Mouse (Mus musculus): ENCODE results near the gene Plvap. TPM values are rescaled to one million over a fixed set of nuclear protein-coding genes. Genes with fewer than 3 reads are reported as not detected.
"Not testable (repeated sequence)": the region's sequence is repeated elsewhere in the genome, so short reads cannot be mapped to it uniquely, and the experiment has no call there.

The Plvap gene
- polyA plus RNA-seq, 1 experiment from 2014 or later, result 56.9 TPM

GRCm38 (mm10) chr8:71519037-71519825 lies 7.7 kb upstream of the Plvap start:
- not testable (repeated sequence) for H3K27ac ChIP-seq; H3K9me3 ChIP-seq; H3K36me3 ChIP-seq; H3K4me2 ChIP-seq; H3K9ac ChIP-seq; H3K4me1 ChIP-seq; H3K4me3 ChIP-seq; ATAC-seq (ENCODE audit: insufficient number of reproducible peaks, low FRiP score, low TSS enrichment, low read depth)
- 41% methylated on average over 10 of the region's 10 CpGs for WGBS
- H3K27me3 ChIP-seq, result peaks cover 16% of the 10 kb centered on the region

GRCm38 (mm10) chr8:71516786-71517185 lies 5.2 kb upstream of the Plvap start:
- Histone ChIP-seq H3K27me3 (peaks cover 4% of the 10 kb centered on the region), H3K9ac (no peak overlapping the region), H3K9me3 (no peaks in the 10 kb centered on the region), H3K4me2 (no peak overlapping the region), H3K4me3 (no peak overlapping the region), H3K4me1 (peaks cover 6% of the 10 kb centered on the region), H3K27ac (no peak overlapping the region), H3K36me3 (no peaks in the 10 kb centered on the region)
- no peak for ATAC-seq (ENCODE audit: insufficient number of reproducible peaks, low FRiP score, low TSS enrichment, low read depth)
- 16% methylated on average over 6 of the region's 6 CpGs for WGBS

- H3K4me2 ChIP-seq, result no peak overlapping the region
- no peak overlapping the region for H3K4me3 ChIP-seq
- H3K27ac ChIP-seq, result no peak overlapping the region
- no peak overlapping the region for H3K9ac ChIP-seq
- no peak for ATAC-seq (ENCODE audit: insufficient number of reproducible peaks, low FRiP score, low TSS enrichment, low read depth)
- H3K9me3 ChIP-seq, result no peaks in the 10 kb centered on the region
- 69% methylated on average over 5 of the region's 5 CpGs for WGBS
- H3K4me1 ChIP-seq, result no peaks in the 10 kb centered on the region
- H3K36me3 ChIP-seq, result no peaks in the 10 kb centered on the region
- peaks cover 19% of the 10 kb centered on the region for H3K27me3 ChIP-seq
Observed at GRCm38 (mm10) chr8:71515043-71515442, 3.5 kb upstream of the Plvap start.

GRCm38 (mm10) chr8:71513018-71513754 lies 1.6 kb upstream of the Plvap start:
- Histone ChIP-seq H3K4me3 (no peak overlapping the region), H3K27ac (no peak overlapping the region), H3K4me1 (peaks cover 3% of the 10 kb centered on the region), H3K36me3 (no peaks in the 10 kb centered on the region), H3K27me3 (peaks cover 33% of the 10 kb centered on the region), H3K9me3 (no peaks in the 10 kb centered on the region), H3K9ac (no peak overlapping the region), H3K4me2 (no peak overlapping the region)
- 64% methylated on average over 15 of the region's 15 CpGs for WGBS
- no peak for ATAC-seq (ENCODE audit: insufficient number of reproducible peaks, low FRiP score, low TSS enrichment, low read depth)

GRCm38 (mm10) chr8:71509316-71509715 lies 2.2 kb downstream of the Plvap start:
- Histone ChIP-seq H3K27ac (no peak overlapping the region), H3K4me3 (no peak overlapping the region), H3K9ac (no peak overlapping the region), H3K27me3 (peaks cover 65% of the 10 kb centered on the region), H3K36me3 (no peaks in the 10 kb centered on the region), H3K9me3 (no peaks in the 10 kb centered on the region), H3K4me1 (peaks cover 14% of the 10 kb centered on the region), H3K4me2 (no peak overlapping the region)
- 40% methylated on average over 2 of the region's 2 CpGs for WGBS
- no peak for ATAC-seq (ENCODE audit: insufficient number of reproducible peaks, low FRiP score, low TSS enrichment, low read depth)

GRCm38 (mm10) chr8:71507589-71508104 lies 3.9 kb downstream of the Plvap start:
- Histone ChIP-seq H3K36me3 (no peaks in the 10 kb centered on the region), H3K27ac (no peak overlapping the region), H3K9ac (no peak overlapping the region), H3K4me2 (peak overlapping the region; percentile 54), H3K4me1 (peaks cover 14% of the 10 kb centered on the region), H3K4me3 (peak overlapping the region; percentile 34), H3K9me3 (no peaks in the 10 kb centered on the region), H3K27me3 (peaks cover 65% of the 10 kb centered on the region)
- WGBS, result under 1% methylated on average over 61 of the region's 61 CpGs
- 0 out of 2 replicates have a peak, but pooled peaks have one; percentile 27 for ATAC-seq (ENCODE audit: insufficient number of reproducible peaks, low FRiP score, low TSS enrichment, low read depth)

GRCm38 (mm10) chr8:71505979-71506378 lies 5.6 kb downstream of the Plvap start:
- H3K4me3 ChIP-seq, result no peak overlapping the region
- no peak overlapping the region for H3K9ac ChIP-seq
- no peak overlapping the region for H3K27ac ChIP-seq
- peaks cover 55% of the 10 kb centered on the region for H3K27me3 ChIP-seq
- ATAC-seq (ENCODE audit: insufficient number of reproducible peaks, low FRiP score, low TSS enrichment, low read depth), result no peak
- peaks cover 14% of the 10 kb centered on the region for H3K4me1 ChIP-seq
- WGBS, result 65% methylated on average over 4 of the region's 4 CpGs
- no peaks in the 10 kb centered on the region for H3K36me3 ChIP-seq
- H3K9me3 ChIP-seq, result no peaks in the 10 kb centered on the region
- H3K4me2 ChIP-seq, result no peak overlapping the region

- no peak for ATAC-seq (ENCODE audit: insufficient number of reproducible peaks, low FRiP score, low TSS enrichment, low read depth)
Observed at GRCm38 (mm10) chr8:71505326-71505725, 6.2 kb downstream of the Plvap start.

GRCm38 (mm10) chr8:71504349-71504748 lies 7.2 kb downstream of the Plvap start:
- no peak overlapping the region for H3K4me3 ChIP-seq
- no peak overlapping the region for H3K27ac ChIP-seq
- H3K4me2 ChIP-seq, result no peak overlapping the region
- H3K36me3 ChIP-seq, result no peaks in the 10 kb centered on the region
- H3K4me1 ChIP-seq, result peaks cover 16% of the 10 kb centered on the region
- no peak overlapping the region for H3K9ac ChIP-seq
- WGBS, result 89% methylated on average over 4 of the region's 4 CpGs
- H3K9me3 ChIP-seq, result no peaks in the 10 kb centered on the region
- ATAC-seq (ENCODE audit: insufficient number of reproducible peaks, low FRiP score, low TSS enrichment, low read depth), result no peak
- H3K27me3 ChIP-seq, result peaks cover 41% of the 10 kb centered on the region

More at GRCm38 (mm10) chr8:71505326-71505725, 6.2 kb downstream of the Plvap start:
- 93% methylated on average over 4 of the region's 4 CpGs for WGBS
- Histone ChIP-seq H3K4me2 (no peak overlapping the region), H3K4me1 (peaks cover 15% of the 10 kb centered on the region), H3K9ac (no peak overlapping the region), H3K27ac (no peak overlapping the region), H3K36me3 (no peaks in the 10 kb centered on the region), H3K27me3 (peaks cover 49% of the 10 kb centered on the region), H3K4me3 (no peak overlapping the region), H3K9me3 (no peaks in the 10 kb centered on the region)

GRCm38 (mm10) chr8:71498816-71499690 lies 12.5 kb downstream of the Plvap start:
- peak overlapping the region; percentile 22 for H3K27ac ChIP-seq
- no peak overlapping the region for H3K4me2 ChIP-seq
- peaks cover 6% of the 10 kb centered on the region for H3K36me3 ChIP-seq
- H3K9ac ChIP-seq, result no peak overlapping the region
- H3K27me3 ChIP-seq, result no peaks in the 10 kb centered on the region
- ATAC-seq (ENCODE audit: insufficient number of reproducible peaks, low FRiP score, low TSS enrichment, low read depth), result no peak
- no peak overlapping the region for H3K4me3 ChIP-seq
- peaks cover 46% of the 10 kb centered on the region for H3K4me1 ChIP-seq
- H3K9me3 ChIP-seq, result no peaks in the 10 kb centered on the region
- 26% methylated on average over 16 of the region's 16 CpGs for WGBS

GRCm38 (mm10) chr8:71497881-71498501 lies 13.6 kb downstream of the Plvap start:
- H3K9ac ChIP-seq, result no peak overlapping the region
- peaks cover 14% of the 10 kb centered on the region for H3K36me3 ChIP-seq
- no peaks in the 10 kb centered on the region for H3K27me3 ChIP-seq
- H3K4me1 ChIP-seq, result peaks cover 46% of the 10 kb centered on the region
- H3K4me3 ChIP-seq, result no peak overlapping the region
- H3K4me2 ChIP-seq, result no peak overlapping the region
- ATAC-seq (ENCODE audit: insufficient number of reproducible peaks, low FRiP score, low TSS enrichment, low read depth), result no peak
- H3K9me3 ChIP-seq, result no peaks in the 10 kb centered on the region
- peak overlapping the region; percentile 22 for H3K27ac ChIP-seq
- WGBS, result 16% methylated on average over 15 of the region's 15 CpGs
